Mouse (Mus musculus) bone marrow, adult 2 months (tissue): ENCODE measurements around the gene Icam4.

ENCODE experiments used
- CTCF ChIP-seq: fragments of 200-500 bp; IDR thresholded peaks from 2 replicates; pipeline ENCODE4 v1.5.1; 2011; ENCODE audit warnings: low read length, control low read depth; ENCODE audit not compliant: control insufficient read depth, insufficient read depth
- POLR2A ChIP-seq: fragments of 200-500 bp; IDR thresholded peaks from 2 replicates; pipeline ENCODE4 v1.6.1; 2011; ENCODE audit warnings: low read depth, mild to moderate bottlenecking, control low read depth, low read length, borderline replicate concordance; ENCODE audit not compliant: control insufficient read depth

DNA sequence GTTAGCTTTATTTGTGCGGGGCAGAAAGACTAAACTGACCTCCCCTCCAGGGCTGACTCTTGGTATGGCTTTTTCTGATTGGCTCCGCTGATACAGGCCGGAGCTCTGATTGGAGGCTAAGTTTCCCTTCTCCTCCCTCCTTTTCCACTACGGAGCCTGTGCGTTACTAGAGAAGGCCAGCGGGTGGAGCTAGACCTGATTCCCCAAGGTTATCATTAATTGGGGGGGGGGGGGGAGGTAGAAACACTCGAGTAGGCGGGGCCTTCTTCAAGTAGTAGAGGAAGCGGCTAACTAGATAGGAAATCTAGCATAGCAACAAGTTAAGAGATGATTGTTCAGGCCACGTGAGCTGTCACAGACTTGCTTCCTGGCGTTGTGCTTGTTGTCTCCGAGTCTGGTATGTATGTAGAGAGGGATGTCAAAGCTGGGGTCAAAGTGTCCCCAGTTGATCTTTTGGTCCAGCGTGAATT lies 1.6 kb downstream of the Icam4 start:
- TF ChIP-seq CTCF (peak; percentile 64), POLR2A (no peak)
